Mouse (Mus musculus): ENCODE data around the gene Gm2310. TPM values are rescaled to one million over a fixed set of nuclear protein-coding genes. Genes with fewer than 3 reads are reported as not detected.

The Gm2310 gene
- polyA plus RNA-seq, 1 experiment from 2014 or later = not detected

GRCm38 (mm10) chr15:8511861-8512260 is 7.9 kb downstream of the Gm2310 start:
- no peaks in the 10 kb centered on the region for H3K9me3 ChIP-seq (ENCODE audit: control insufficient read depth, low read length)
- H3K9ac ChIP-seq (ENCODE audit: low read depth, low read length) = no peak overlapping the region
- ATAC-seq (ENCODE audit: low FRiP score, low TSS enrichment) = no peak
- H3K36me3 ChIP-seq (ENCODE audit: control insufficient read depth, insufficient read depth, low read length) = no peaks in the 10 kb centered on the region
- H3K4me1 ChIP-seq (ENCODE audit: control insufficient read depth, insufficient read depth, low read length) = no peaks in the 10 kb centered on the region
- H3K27ac ChIP-seq (ENCODE audit: low read depth, low read length) = no peak overlapping the region
- H3K4me3 ChIP-seq (ENCODE audit: low read length) = no peak overlapping the region
- 59% methylated on average over 9 of the region's 9 CpGs for WGBS
- H3K4me2 ChIP-seq (replicated peaks; ENCODE audit: low read depth, low read length) = no peak overlapping the region
- no peaks in the 10 kb centered on the region for H3K27me3 ChIP-seq (ENCODE audit: control insufficient read depth, insufficient read depth, low read length)

- Histone ChIP-seq H3K4me2 (replicated peaks; ENCODE audit: low read depth, low read length) (no peak overlapping the region), H3K27ac (ENCODE audit: low read depth, low read length) (no peak overlapping the region), H3K27me3 (ENCODE audit: control insufficient read depth, insufficient read depth, low read length) (no peaks in the 10 kb centered on the region), H3K4me1 (ENCODE audit: control insufficient read depth, insufficient read depth, low read length) (no peaks in the 10 kb centered on the region), H3K9ac (ENCODE audit: low read depth, low read length) (no peak overlapping the region), H3K36me3 (ENCODE audit: control insufficient read depth, insufficient read depth, low read length) (no peaks in the 10 kb centered on the region), H3K4me3 (ENCODE audit: low read length) (no peak overlapping the region), H3K9me3 (ENCODE audit: control insufficient read depth, low read length) (no peaks in the 10 kb centered on the region)
- no peak for ATAC-seq (ENCODE audit: low FRiP score, low TSS enrichment)
- 93% methylated on average over 2 of the region's 2 CpGs for WGBS
Measured at GRCm38 (mm10) chr15:8502431-8502830, 17.3 kb downstream of the Gm2310 start.

- Histone ChIP-seq H3K9me3 (ENCODE audit: control insufficient read depth, low read length) (no peaks in the 10 kb centered on the region), H3K4me3 (ENCODE audit: low read length) (no peak overlapping the region), H3K4me1 (ENCODE audit: control insufficient read depth, insufficient read depth, low read length) (no peaks in the 10 kb centered on the region), H3K9ac (ENCODE audit: low read depth, low read length) (no peak overlapping the region), H3K36me3 (ENCODE audit: control insufficient read depth, insufficient read depth, low read length) (no peaks in the 10 kb centered on the region), H3K27ac (ENCODE audit: low read depth, low read length) (no peak overlapping the region), H3K4me2 (replicated peaks; ENCODE audit: low read depth, low read length) (no peak overlapping the region), H3K27me3 (ENCODE audit: control insufficient read depth, insufficient read depth, low read length) (no peaks in the 10 kb centered on the region)
- no peak for ATAC-seq (ENCODE audit: low FRiP score, low TSS enrichment)
- WGBS = 91% methylated on average over 6 of the region's 6 CpGs
Measured at GRCm38 (mm10) chr15:8485261-8485660, 34.5 kb downstream of the Gm2310 start.

- H3K36me3 ChIP-seq (ENCODE audit: control insufficient read depth, insufficient read depth, low read length) = no peaks in the 10 kb centered on the region
- H3K4me3 ChIP-seq (ENCODE audit: low read length) = no peak overlapping the region
- 63% methylated on average over 4 of the region's 4 CpGs for WGBS
- no peaks in the 10 kb centered on the region for H3K27me3 ChIP-seq (ENCODE audit: control insufficient read depth, insufficient read depth, low read length)
- no peak overlapping the region for H3K4me2 ChIP-seq (replicated peaks; ENCODE audit: low read depth, low read length)
- H3K9ac ChIP-seq (ENCODE audit: low read depth, low read length) = no peak overlapping the region
- ATAC-seq (ENCODE audit: low FRiP score, low TSS enrichment) = no peak
- no peaks in the 10 kb centered on the region for H3K9me3 ChIP-seq (ENCODE audit: control insufficient read depth, low read length)
- no peak overlapping the region for H3K27ac ChIP-seq (ENCODE audit: low read depth, low read length)
- H3K4me1 ChIP-seq (ENCODE audit: control insufficient read depth, insufficient read depth, low read length) = no peaks in the 10 kb centered on the region
Measured at GRCm38 (mm10) chr15:8469006-8469575, 50.7 kb downstream of the Gm2310 start.

Other genes with a start within 250 kb of the Gm2310 start
- 21.4 and 27.4 TPM in 2 replicates for gene Nipbl, start 75.5 kb downstream of the Gm2310 start, polyA plus RNA-seq (2014; fragmentation: Nextera tagmentation; extraction: Ambion mirVana)
- gene Slc1a3, start 190.8 kb upstream of the Gm2310 start, polyA plus RNA-seq (2014; fragmentation: Nextera tagmentation; extraction: Ambion mirVana) = 14.7 and 16.8 TPM in 2 replicates

Data from kidney, embryonic 14.5 days (tissue).